Mouse (Mus musculus) C2C12 (cell line): Measurements from ENCODE around the gene Tsc22d1. TPM values are rescaled to one million over a fixed set of nuclear protein-coding genes. Genes with fewer than 3 reads are reported as not detected.

ENCODE experiments used
- H3K27me3 ChIP-seq: one replicate; pipeline ENCODE4 v1.6.1; 2011; ENCODE audit not compliant: control insufficient read depth, insufficient read depth, insufficient read length
- H3K36me3 ChIP-seq: one replicate; pipeline ENCODE4 v1.6.1; 2011; ENCODE audit not compliant: control insufficient read depth, insufficient read depth
- H3K4me3 ChIP-seq: one replicate; pipeline ENCODE4 v1.5.1; 2011; ENCODE audit warnings: mild to moderate bottlenecking, control low read depth; ENCODE audit not compliant: poor library complexity, insufficient read depth, severe bottlenecking
- H3K79me2 ChIP-seq: one replicate; pipeline ENCODE4 v1.6.1; 2011; ENCODE audit not compliant: control insufficient read depth, insufficient read depth
- H3K79me3 ChIP-seq: one replicate; pipeline ENCODE4 v1.6.1; 2011; ENCODE audit warnings: low read depth, control low read depth
- H3ac ChIP-seq: one replicate; pipeline ENCODE3; 2011; ENCODE audit warnings: low read depth; ENCODE audit not compliant: control insufficient read depth, insufficient read length
- CEBPB ChIP-seq: IDR thresholded peaks from one replicate; pipeline ENCODE4 v1.6.1; 2011; ENCODE audit warnings: low read depth, mild to moderate bottlenecking, control low read depth, moderate library complexity
- CTCF ChIP-seq: IDR thresholded peaks from one replicate; pipeline ENCODE4 v1.5.1; 2011; ENCODE audit not compliant: control insufficient read depth, insufficient read depth, insufficient read length
- FOSL1 ChIP-seq: IDR thresholded peaks from one replicate; pipeline ENCODE4 v1.8.0; 2011; ENCODE audit warnings: mild to moderate bottlenecking, low read length; ENCODE audit not compliant: poor library complexity, insufficient read depth, severe bottlenecking
- MAX ChIP-seq: IDR thresholded peaks from one replicate; pipeline ENCODE4 v1.6.1; 2011; ENCODE audit warnings: mild to moderate bottlenecking, control low read depth
- MYOD1 ChIP-seq: IDR thresholded peaks from one replicate; pipeline ENCODE4 v1.6.1; 2011; ENCODE audit warnings: low read depth; ENCODE audit not compliant: control insufficient read depth, insufficient read length
- MYOG ChIP-seq: IDR thresholded peaks from one replicate; pipeline ENCODE4 v1.6.1; 2011; ENCODE audit not compliant: control insufficient read depth, insufficient read length; ENCODE audit errors: extremely low read depth
- USF1 ChIP-seq: IDR thresholded peaks from one replicate; pipeline ENCODE4 v1.6.1; 2011; ENCODE audit warnings: low read depth, mild to moderate bottlenecking, control low read depth, moderate library complexity
- polyA plus RNA-seq: library from polyadenylated mRNA; unstranded; fragments of >200 nt; fragmentation: generic; extraction: Trizol; gene quantifications from one replicate; pipeline ENCODE4 v1.2.1, GENCODE M21; 2012; ENCODE audit warnings: missing spikeins

Gene Tsc22d1
- polyA plus RNA-seq, 1 experiment = 546 TPM

GRCm38 (mm10) chr14:76518217-76518616 is 103.5 kb downstream of the Tsc22d1 start:
- H3K27me3 ChIP-seq = no peaks in the 10 kb centered on the region
- H3K4me3 ChIP-seq = no peak overlapping the region
- H3K79me3 ChIP-seq = no peaks in the 10 kb centered on the region
- no peak for TF ChIP-seq MYOD1
- no peak for TF ChIP-seq USF1
- no peak for TF ChIP-seq CEBPB
- no peak for TF ChIP-seq MAX
- no peak for TF ChIP-seq FOSL1
- no peak for TF ChIP-seq MYOG
- no peak for TF ChIP-seq CTCF
- H3K36me3 ChIP-seq = no peaks in the 10 kb centered on the region
- H3K79me2 ChIP-seq = no peaks in the 10 kb centered on the region
- H3ac ChIP-seq = no peak overlapping the region

GRCm38 (mm10) chr14:76520606-76521005 is 105.8 kb downstream of the Tsc22d1 start:
- Histone ChIP-seq H3K27me3 (no peaks in the 10 kb centered on the region), H3K4me3 (no peak overlapping the region), H3ac (no peak overlapping the region), H3K36me3 (no peaks in the 10 kb centered on the region), H3K79me3 (no peaks in the 10 kb centered on the region), H3K79me2 (no peaks in the 10 kb centered on the region)
- TF ChIP-seq FOSL1 (peak; percentile 96), CTCF (no peak), MYOG (no peak), MYOD1 (peak; percentile 25), MAX (no peak), CEBPB (no peak), USF1 (no peak)

GRCm38 (mm10) chr14:76521308-76521707 is 106.5 kb downstream of the Tsc22d1 start:
- no peaks in the 10 kb centered on the region for H3K36me3 ChIP-seq

GRCm38 (mm10) chr14:76523344-76523743 is 108.6 kb downstream of the Tsc22d1 start:
- H3K27me3 ChIP-seq = no peaks in the 10 kb centered on the region
- no peaks in the 10 kb centered on the region for H3K79me2 ChIP-seq
- no peak overlapping the region for H3K4me3 ChIP-seq
- no peaks in the 10 kb centered on the region for H3K36me3 ChIP-seq
- H3K79me3 ChIP-seq = no peaks in the 10 kb centered on the region
- H3ac ChIP-seq = no peak overlapping the region
- TF ChIP-seq CEBPB (no peak), MAX (no peak), USF1 (no peak), FOSL1 (no peak), MYOG (no peak), MYOD1 (no peak)

More at GRCm38 (mm10) chr14:76521308-76521707, 106.5 kb downstream of the Tsc22d1 start:
- no peaks in the 10 kb centered on the region for H3K27me3 ChIP-seq
- no peak overlapping the region for H3K4me3 ChIP-seq
- no peaks in the 10 kb centered on the region for H3K79me3 ChIP-seq
- H3K79me2 ChIP-seq = no peaks in the 10 kb centered on the region
- TF ChIP-seq USF1 (no peak), MAX (no peak), FOSL1 (no peak), MYOG (no peak), MYOD1 (no peak), CEBPB (no peak), CTCF (no peak)
- H3ac ChIP-seq = no peak overlapping the region

GRCm38 (mm10) chr14:76526467-76526866 is 111.7 kb downstream of the Tsc22d1 start:
- TF ChIP-seq USF1 (no peak), CEBPB (no peak), FOSL1 (no peak), CTCF (no peak), MAX (no peak), MYOD1 (no peak), MYOG (no peak)
- Histone ChIP-seq H3ac (no peak overlapping the region), H3K79me2 (no peaks in the 10 kb centered on the region), H3K4me3 (no peak overlapping the region), H3K36me3 (no peaks in the 10 kb centered on the region), H3K79me3 (no peaks in the 10 kb centered on the region), H3K27me3 (no peaks in the 10 kb centered on the region)

GRCm38 (mm10) chr14:76527030-76527719 is 112.4 kb downstream of the Tsc22d1 start:
- Histone ChIP-seq H3ac (no peak overlapping the region), H3K36me3 (no peaks in the 10 kb centered on the region), H3K79me3 (no peaks in the 10 kb centered on the region), H3K79me2 (no peaks in the 10 kb centered on the region), H3K4me3 (no peak overlapping the region), H3K27me3 (no peaks in the 10 kb centered on the region)
- TF ChIP-seq CTCF (no peak), FOSL1 (no peak), CEBPB (no peak), MYOG (no peak), USF1 (no peak)
